Mouse (Mus musculus) thymus, postnatal 36 days (tissue): ENCODE data around the gene Evc.
A peak's percentile ranks its signal among the peaks of the same experiment; 100 is the strongest.

Experiments used
- DNase-seq, 2 experiments: peaks; one replicate each; pipeline ENCODE4 v3.0.0; 2022; ENCODE audit warnings: mixed read lengths in 2 of 2

Gene Evc

DNA sequence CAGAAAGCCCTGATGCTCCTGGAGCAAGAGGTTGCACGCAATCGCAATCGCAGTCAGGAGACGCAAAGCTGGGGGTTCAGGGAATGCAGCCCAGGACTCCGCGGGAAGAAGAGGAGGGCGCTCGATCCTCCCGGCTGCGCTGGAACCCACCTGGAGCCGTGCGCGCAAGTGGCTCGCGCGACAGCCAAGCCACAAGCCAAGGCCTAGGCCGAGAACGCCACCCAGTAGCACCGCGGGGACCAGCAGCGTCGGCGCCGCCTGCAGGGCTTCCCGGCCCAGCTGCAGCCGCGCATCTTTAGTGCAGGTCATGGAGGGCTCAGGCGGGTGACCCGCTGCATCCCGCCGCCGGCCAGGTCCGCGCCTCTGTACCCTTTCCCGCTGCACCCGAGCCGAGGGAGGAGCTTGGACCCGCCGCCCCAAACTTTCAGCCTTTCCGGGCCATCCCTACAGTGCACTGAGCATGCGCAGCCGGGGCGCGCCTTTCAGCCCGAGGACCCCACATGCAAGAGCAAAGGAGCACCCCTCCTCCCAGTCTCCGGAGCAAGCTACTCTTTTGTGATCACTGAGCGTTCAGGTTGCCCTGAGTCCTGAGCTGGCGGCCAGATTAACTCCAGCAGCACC lies at the start of gene Evc:
Evc (minus strand) TSS at position 410 of the 621 bp plus-strand sequence.
- no peak for DNase-seq

DNA sequence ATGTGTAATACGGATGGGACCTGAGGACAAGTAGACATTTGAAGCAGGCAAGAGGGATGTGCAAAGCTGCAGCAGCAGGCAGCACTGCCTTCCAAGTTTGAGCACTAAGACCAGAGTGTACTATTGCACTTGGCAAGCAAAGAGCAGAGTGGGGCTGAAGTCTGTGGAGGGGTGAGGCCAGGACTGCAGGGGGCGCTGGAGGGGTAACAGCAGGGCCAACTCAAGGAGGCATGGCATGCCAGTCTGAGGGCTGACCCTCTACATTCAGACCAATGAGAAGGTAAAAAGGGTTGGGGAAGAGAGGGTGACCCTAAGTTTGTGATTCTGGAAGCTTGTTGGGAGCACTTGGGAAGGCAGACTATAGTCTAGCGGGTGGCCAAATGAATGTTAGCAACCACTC lies 46.9 kb upstream of the Evc start:
- no peak for DNase-seq

DNA sequence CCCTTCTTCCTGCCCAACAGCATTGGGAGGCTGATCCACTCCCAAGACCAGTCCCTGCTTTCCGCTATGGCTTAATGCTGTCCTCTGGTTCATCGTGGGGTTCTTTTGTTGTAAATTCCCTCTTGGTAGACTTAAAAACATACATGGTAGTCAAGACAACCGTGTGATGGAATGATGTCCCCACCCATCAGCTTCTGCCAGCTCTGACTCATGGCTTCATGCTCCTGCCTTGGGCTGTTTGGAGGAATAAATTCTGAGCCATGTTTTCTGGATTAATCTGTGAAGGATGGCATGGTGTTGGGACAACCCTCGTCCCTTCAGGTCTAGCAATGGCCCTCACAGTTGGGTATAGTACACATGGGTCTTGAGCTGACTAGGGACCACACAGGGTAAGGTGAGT lies 43.9 kb upstream of the Evc start:
- no peak for DNase-seq

DNA sequence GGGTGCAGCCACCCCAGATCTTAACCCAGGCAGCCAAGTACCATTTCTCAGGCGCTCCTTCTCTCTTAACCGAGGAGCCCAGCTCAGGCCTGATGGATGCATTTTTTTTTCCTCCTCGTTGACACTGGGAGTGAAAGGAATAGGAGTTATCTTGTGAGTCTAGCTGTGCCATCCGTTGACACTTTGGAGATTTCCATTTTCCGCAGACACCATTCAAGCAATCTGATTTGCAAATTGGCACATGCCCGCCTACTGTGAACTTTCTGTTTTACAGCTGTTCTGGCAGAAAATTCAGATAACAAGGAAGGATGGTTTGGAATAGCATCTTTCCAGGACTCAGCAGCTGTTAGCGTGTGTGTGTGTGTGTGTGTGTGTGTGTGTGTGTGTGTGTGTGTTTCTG lies 40.7 kb upstream of the Evc start:
- no peak for DNase-seq

DNA sequence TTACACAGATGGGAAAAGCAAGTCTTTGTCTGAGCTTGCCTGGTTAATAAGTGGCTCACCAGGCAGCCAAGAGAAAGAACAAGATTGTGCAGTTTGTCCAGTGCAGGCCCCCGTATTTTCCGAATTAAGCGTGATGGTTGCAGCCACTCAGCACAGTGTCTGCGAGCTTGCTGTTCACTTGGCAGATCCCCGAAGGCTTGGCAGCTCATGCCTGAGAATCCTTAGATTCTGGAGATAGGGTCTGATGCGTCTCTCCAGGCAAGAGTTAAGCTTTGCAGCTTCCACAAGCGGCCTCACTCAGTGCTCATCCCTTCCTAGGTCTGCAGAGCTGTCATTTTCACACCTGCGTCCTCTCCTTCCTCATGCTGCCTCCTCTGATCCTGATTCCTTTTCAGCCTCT lies 32.1 kb upstream of the Evc start:
- no peak for DNase-seq

DNA sequence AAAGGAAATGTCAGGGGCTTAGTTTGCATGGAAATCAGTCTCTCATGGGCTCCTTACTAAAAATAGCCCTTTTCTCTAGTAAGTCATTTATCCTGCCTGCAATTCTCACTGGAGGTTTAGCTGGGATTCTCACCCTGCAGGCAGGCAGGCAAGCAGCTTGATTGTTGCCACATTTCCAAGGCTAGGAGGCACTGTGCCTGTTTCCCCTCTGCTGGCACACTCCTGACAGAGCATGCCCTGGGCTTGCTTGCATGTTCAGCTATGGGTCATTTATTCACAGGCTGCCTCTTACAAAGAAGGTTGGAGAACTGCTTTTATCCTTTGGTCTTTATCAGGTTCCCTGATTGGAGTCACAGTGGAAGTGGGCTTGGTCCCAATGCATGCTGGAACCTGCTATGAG lies 29.1 kb upstream of the Evc start:
- DNase-seq, result no peak

DNA sequence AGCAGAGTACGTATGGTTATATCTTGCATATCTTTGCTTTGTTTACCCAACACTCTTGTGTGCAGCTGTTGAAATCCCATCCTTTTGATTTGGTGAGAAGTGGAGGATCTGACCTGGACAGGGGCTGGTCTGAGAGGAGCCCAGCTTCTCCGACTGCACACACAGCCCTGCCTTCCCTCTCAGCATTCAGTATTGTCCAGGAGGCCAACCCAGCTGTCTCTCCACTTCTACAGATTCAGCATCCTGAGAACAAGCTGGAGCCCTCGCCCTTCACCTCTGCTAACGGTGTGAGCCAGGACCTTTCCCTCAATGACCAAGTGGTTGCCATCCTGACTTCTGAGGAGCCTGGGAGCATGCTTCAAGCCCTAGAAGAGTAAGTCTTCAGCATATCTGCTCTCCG lies 26.6 kb upstream of the Evc start:
- DNase-seq, result no peak

DNA sequence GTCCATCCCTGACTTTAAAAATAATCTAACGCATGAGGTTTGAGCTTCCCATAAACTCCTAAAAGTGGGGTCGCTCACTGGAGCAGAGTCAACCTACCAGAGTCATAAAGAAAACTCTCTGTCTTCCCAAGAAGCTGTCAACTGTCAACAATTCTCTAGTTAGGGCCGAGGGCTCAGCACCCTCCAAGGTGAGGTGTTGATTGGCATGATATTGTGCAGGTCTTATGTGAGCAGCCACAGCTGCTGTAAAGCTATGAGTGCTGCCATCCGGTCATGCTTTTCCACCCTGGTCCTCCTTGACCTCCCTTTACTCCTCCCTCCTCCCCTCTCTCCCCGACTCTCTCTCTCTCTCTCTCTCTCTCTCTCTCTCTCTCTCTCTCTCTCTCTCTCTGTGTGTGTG lies 25.9 kb upstream of the Evc start:
- DNase-seq, result no peak

DNA sequence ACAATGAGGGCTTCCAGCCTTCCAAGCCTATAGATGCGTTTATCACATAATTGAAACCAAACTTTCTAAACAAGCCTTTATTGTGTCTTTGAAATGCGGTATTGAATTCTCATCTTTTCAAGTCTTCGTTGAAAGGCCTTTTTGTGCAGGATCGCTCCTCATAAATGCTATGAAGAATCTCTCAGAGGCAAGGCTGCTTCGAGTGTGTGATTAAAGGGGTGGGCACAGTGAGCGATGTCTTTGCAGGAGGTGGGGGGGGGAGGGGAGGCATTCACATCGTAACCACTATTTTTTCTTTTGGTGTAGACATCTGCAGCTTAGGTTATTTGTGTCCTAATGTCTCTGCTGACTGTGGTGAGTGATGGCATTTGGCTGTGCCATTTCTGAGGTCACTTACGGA lies 19.3 kb upstream of the Evc start:
- no peak for DNase-seq

DNA sequence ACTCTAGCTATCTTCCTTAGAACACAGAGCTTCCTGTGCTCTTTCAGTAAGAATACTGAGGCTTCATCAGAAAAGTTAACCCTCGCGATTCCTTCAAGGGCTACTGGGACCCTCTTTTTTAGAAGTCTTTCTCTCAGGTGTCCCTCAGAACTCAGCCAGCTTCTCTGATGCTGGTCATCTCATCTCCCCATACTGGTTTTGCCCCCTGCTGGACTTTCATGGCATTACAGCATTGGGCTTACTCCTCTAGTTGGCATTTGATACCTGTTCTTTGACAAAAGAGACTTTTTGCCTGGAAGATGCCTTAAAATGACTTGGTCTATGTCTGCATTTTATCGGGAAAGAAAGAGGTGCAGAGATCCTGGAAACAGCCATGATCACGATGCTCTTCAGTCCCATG lies 17.7 kb upstream of the Evc start:
- peak; percentile 7 to 16 for DNase-seq

DNA sequence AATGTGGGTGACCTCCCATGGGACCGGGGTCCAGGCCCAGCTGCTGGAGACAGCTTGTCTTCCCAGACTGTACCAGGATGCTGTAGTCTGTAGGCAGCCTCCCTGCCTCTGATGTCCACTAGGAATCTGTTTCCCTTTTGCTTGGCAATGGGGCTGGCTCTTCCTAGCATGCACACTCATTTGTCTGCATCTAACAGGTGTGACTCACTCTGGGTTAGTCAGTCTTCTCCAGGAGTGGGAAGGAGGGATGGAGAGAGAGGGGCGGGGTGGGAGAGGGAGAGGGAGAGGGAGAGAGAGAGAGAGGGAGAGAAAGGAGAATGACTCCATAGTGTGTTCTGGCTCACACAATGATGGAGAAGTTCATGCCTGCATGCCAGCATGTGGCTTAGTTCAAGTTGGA lies 15.1 kb upstream of the Evc start:
- DNase-seq, result no peak

DNA sequence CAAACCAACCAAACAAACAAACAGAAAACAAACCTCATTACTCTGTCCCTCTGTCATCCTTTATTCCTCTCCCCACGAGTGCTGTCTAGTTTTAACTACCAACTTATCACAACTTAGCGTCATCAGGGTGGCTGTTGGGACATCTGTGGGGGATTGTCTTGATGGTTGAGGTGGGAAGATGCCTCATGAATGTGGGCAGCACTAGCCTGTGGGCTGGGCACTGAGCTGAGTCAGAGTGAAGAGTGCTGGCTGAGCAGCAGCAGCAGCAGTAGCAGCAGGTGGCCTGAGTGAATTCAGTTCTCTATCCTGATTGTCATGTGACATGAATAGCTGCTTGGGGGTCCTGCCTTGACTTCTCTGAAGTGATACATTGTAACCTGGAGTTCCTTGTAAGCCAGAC lies 7.3 kb upstream of the Evc start:
- no peak for DNase-seq

DNA sequence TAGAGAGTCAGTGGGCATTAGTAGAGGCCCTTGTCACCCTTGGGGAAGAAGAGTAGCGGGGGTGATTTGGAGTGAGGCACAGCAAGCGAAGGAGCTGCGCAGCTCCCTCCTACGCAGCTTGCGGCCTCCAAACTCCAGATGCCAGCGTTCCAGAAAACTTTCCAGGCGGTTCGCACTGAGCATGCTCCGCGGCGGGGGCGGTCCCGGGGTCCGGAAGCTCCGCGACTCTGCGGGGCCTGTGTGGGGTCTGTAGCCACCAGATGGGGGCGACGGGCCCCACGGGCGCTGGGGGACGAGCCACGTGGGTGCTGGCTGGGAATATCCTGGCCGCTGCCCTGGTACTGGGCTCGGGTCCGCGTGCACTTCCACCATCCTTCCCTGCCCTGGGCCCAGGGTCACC lies 1.6 kb upstream of the Evc start, which contains the start of gene Evc2:
Evc2 (plus strand) TSS at position 212 of the 400 bp plus-strand sequence.
- no peak for DNase-seq

DNA sequence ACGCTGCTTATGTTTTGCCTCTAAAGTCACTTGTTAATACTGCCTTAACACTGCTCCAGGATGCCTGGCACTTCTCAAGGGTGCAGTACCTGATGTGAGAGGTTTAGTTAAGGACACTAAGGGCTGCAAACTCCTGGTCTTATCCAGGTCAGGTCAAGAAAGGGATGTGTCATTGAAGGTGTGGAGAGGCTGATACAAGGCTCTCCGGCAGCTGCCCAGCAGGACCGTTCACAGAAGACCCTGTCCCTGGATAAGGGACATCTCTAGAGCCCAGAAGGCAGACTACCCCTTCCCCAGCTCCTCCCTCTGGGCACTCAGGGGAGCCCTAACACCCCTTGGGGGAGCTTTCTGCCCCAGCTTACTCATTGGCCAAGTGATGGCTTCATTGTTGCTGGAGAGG lies 1.0 kb upstream of the Evc start:
- DNase-seq, result no peak

DNA sequence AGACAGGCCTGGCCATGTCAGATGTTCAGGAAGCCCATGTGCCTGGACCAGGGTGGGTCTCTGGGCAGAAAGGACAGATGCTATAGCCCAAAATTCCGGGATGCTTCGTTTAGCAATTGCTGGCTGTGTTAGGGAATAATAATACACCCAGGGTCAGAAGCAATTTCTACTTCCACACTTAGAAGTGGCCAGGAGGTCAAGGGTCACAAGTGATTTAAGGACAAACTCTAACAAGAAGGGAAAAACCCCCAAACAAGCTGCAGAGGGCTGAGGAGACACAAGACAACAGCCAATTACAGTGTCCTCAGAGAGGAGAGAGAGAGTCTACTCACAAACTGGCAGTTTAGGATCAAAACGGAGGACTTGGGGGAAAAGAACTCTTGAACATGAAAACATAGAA lies 1.6 kb downstream of the Evc start:
- no peak for DNase-seq

DNA sequence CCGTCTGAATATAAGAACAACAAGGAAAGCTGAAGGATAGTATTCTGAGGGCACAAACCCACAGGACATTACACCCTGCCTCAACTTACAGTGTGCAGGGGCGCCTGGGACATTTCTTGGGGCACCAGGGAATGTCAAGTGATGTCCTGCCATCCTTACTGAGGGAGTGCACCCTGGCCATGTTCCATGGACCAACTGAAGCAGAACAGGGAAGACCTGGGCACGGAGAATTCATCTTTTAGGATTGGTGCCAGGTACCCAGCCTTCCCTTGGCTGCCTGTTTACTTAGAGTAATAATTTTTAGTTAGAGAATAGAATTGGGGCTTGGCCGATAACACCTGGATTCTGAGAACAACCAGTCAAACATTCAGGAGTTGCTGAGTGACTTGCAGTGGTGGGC lies 4.6 kb downstream of the Evc start:
- DNase-seq, result no peak

DNA sequence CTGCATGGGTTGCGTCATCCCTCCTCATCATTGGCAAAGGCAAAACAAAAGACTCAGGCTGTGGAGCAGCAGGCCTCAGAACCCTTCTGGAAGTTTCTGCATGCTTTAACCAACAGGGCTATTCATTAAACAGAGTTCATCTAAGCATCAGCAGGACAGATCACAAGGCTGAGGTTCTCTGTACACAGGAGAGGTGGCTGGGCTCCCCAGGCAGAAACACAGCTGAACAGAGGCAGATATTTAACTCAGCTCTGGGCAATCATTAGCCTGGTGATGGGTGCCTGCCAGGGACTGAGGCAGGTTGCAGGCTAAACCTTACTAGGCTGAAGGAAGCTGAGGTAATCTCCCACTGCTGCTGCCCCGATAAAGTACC lies 5.6 kb downstream of the Evc start:
- DNase-seq, result no peak

DNA sequence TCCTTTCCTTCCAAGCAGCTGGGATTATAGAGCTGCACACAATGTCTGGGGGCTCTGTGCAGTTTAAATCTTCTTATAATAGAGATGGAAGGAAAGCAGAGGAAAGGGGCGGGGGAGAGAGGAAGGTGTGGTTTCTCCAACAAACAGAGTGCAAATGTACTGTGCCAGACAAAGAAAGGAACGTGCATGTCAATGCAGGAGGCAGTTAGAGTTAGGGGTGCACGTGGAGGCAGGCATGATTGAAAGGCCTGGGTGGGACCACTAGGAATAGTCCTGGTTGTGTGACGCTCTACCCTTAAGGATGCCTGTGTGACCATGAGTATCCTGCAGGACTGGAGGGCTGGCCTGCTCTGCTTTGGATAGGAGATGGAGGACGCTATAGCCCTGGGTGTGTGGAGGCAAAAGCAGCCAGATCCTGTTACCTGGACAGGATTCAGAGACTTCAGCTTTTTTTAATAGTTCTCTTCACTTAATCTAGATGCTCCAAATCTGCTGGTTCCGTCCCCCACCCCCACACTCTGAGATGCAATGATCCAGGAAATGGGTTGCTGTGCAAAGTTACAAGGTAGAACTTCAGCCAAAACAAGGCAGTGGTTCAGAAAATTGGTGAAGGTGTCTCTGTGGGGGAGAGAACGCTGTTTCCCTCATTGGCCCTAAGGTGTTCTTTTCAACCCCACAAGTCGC lies 6.1 kb downstream of the Evc start:
- DNase-seq, result no peak

DNA sequence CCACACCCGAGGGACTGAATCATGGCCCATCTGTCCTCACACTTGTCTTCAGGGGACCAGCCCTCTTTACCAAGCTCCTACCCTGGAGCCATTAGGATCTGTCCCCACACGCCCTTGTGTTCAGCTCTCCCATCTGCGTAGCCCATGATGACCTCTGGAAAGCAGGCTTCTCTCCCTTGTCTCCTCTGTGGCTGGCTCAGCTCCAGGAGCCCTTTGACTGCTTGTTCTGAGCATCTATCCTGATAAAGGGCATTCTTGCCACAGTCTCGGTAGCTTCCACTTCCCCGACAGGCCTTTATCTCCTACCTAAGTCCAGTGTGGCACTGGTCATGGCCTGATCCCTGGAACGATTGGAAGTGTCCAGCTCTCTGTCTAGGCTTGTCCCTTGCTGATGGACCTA lies 10.0 kb downstream of the Evc start:
- DNase-seq, result no peak

DNA sequence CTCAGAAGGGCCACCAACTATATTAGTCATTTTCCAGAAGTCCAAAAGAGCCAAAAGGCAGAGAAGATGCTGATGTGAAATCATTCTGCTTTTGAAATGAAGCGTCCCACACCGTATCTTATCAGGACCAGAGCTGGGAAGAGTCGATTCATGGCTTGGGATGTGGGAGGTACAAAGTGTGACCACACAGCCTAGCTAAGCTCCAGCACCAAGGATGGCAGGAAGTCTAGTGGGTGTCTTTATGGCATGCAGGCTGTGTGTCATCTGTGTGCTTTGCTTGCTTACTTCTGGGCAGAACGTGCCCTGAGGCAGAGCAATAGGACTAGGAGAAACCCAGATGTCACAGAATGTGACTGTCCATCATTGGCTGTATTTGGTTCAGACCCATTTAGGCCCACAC lies 15.9 kb downstream of the Evc start:
- DNase-seq, result no peak

DNA sequence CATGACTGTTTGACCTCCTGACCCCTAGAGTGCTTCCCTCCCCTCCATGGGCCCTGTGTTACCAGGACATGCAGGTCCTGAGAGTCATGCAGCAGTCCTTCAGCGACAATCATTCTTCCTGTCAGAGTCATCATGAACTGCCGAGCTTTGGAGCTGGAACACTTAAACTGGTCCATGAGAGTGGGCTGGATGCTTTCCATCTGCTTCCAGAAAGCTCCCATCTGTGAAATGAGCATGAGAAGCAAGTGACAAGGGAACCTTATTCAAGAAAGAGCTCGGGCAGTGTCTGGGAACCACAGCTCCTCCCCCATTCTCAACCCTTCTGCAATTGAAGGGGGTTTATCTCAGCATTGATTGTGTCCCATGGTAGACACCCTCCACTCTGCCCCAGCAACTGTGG lies 16.5 kb downstream of the Evc start:
- no peak for DNase-seq

DNA sequence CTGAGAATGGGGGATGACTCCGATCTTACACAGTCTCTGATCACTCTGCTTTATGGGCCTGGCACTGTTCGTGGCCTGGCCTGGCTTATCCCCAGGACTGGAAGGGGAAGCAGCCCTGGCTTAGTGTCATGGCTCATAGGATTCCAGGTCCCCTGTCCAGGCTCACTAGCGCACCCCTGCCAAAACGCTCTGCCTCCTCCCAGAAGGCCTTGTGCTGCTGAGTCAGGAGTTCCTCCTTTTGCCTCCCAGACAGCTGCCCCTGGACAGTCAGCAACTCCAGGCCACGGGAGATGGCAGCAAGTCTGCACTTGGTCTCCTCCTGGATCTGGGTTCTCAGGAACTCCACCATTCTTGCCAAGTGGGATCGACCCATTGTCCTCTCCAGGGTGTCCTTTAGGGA lies 18.0 kb downstream of the Evc start:
- no peak for DNase-seq

DNA sequence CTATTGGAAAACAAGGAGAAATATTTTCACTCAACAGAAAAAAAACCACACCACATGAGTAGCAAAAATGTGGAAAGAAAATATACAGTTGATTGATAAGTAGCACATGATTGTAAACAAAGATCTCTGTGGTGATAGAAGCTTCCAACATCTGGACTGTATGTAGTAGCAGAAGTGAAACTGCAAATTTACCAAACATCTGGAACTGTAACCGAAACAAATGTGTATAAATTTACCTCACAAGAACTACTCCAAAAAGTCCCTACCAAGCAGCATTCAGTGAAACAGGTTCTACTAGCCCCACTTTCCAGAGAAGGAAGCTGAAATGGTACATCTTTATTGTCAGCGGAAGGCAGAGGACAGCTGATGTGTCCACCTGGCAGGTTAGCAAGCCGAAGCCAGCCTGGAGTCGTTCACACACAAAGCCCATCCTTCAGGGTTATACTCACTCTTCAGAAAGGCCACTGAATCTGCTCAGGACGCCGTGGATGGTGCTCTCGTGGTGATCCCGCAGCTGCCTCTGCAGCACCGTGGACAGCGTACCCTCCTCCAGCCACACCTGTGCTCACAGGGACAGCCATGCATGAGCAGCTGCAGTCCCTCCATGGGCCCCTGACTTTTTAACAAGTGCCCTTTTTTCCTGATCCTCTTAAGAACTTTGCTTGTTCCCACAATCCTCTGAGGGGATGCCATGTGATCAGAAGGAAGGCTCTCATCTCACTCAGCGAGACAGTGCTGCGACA lies 23.5 kb downstream of the Evc start:
- no peak for DNase-seq

DNA sequence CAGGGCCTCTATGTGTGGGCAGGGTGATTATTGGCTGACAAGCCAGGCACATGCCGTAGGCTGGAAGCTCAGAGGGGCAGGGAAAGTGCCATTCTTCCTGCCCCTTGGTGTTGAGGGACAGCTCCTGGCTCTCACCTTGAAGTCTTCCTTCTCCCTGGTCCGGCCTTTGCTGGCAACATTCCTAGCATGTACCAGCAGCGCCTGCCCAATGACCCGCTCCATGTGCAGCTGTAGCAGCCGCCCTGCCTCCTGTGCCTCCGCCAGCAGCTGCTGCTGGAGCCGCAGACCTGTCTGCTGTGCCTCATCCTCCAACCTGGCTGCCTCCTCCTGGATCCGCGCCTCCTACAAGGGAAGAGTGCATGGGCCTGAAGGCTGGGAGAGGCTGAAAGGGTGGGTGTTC lies 26.7 kb downstream of the Evc start:
- DNase-seq, result no peak

DNA sequence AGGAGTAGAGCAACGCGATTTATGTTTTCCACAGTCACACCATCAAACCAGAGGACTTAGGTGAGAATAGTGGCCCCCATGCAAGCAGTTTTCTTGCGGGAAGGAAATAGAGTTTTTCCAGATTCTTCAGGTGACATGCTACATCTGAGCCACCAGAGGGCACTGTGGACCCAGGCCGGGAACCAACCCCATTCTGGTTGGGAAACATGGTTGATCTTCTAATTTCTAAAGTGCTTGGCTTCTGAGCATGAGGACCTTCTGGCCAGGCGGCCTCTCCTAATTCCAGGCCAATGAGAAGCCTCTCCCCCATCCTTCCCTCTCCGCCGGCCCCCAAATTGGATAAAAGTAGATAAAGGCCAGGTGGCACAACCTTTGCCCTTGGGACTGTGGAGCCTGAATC lies 38.3 kb downstream of the Evc start:
- DNase-seq, result no peak
